Mouse (Mus musculus): ENCODE measurements around the gene Maats1. TPM values are rescaled to one million over a fixed set of nuclear protein-coding genes. Genes with fewer than 3 reads are reported as not detected.

Gene Maats1
- polyA plus RNA-seq, 1 experiment from 2014 or later: 0.08 TPM

- peaks cover 13% of the 10 kb centered on the region for H3K4me1 ChIP-seq
- no peak overlapping the region for H3K27ac ChIP-seq
- no peaks in the 10 kb centered on the region for H3K27me3 ChIP-seq
- no peak for ATAC-seq (ENCODE audit: insufficient number of reproducible peaks, insufficient read depth, low FRiP score, low TSS enrichment, low read depth)
- no peak overlapping the region for H3K4me2 ChIP-seq
- WGBS: 89% methylated on average over 6 of the region's 6 CpGs
- no peaks in the 10 kb centered on the region for H3K9me3 ChIP-seq
- no peak overlapping the region for H3K9ac ChIP-seq
- peaks cover 7% of the 10 kb centered on the region; the same call in 1 of the 2 replicates for H3K36me3 ChIP-seq
- no peak overlapping the region for H3K4me3 ChIP-seq
Measured at GRCm38 (mm10) chr16:38358256-38358812, 16.4 kb upstream of the Maats1 start.

GRCm38 (mm10) chr16:38354185-38354913, 12.4 kb upstream of the Maats1 start:
- Histone ChIP-seq H3K9me3 (no peaks in the 10 kb centered on the region), H3K4me3 (no peak overlapping the region), H3K9ac (no peak overlapping the region), H3K36me3 (peaks cover 32% of the 10 kb centered on the region), H3K4me2 (no peak overlapping the region), H3K27ac (no peak overlapping the region), H3K27me3 (no peaks in the 10 kb centered on the region), H3K4me1 (no peaks in the 10 kb centered on the region)
- 89% methylated on average over 5 of the region's 5 CpGs for WGBS
- no peak for ATAC-seq (ENCODE audit: insufficient number of reproducible peaks, insufficient read depth, low FRiP score, low TSS enrichment, low read depth)

- Histone ChIP-seq H3K9ac (no peak overlapping the region), H3K27ac (no peak overlapping the region), H3K9me3 (no peaks in the 10 kb centered on the region), H3K36me3 (peaks cover 38% of the 10 kb centered on the region), H3K4me3 (no peak overlapping the region), H3K4me1 (no peaks in the 10 kb centered on the region), H3K27me3 (no peaks in the 10 kb centered on the region), H3K4me2 (no peak overlapping the region)
- no peak for ATAC-seq (ENCODE audit: insufficient number of reproducible peaks, insufficient read depth, low FRiP score, low TSS enrichment, low read depth)
- WGBS: 97% methylated on average over 2 of the region's 2 CpGs
Measured at GRCm38 (mm10) chr16:38353642-38354041, 11.7 kb upstream of the Maats1 start.

- Histone ChIP-seq H3K9ac (no peak overlapping the region), H3K4me2 (no peak overlapping the region), H3K4me1 (peaks cover 4% of the 10 kb centered on the region; the same call in 1 of the 2 replicates), H3K27ac (no peak overlapping the region), H3K27me3 (no peaks in the 10 kb centered on the region), H3K4me3 (no peak overlapping the region), H3K36me3 (peaks cover 38% of the 10 kb centered on the region), H3K9me3 (no peaks in the 10 kb centered on the region)
- no peak for ATAC-seq (ENCODE audit: insufficient number of reproducible peaks, insufficient read depth, low FRiP score, low TSS enrichment, low read depth)
Measured at GRCm38 (mm10) chr16:38352851-38353250, 10.9 kb upstream of the Maats1 start.

GRCm38 (mm10) chr16:38352031-38352430, 10.1 kb upstream of the Maats1 start:
- no peak overlapping the region for H3K27ac ChIP-seq
- no peak for ATAC-seq (ENCODE audit: insufficient number of reproducible peaks, insufficient read depth, low FRiP score, low TSS enrichment, low read depth)
- no peak overlapping the region for H3K4me3 ChIP-seq
- no peak overlapping the region for H3K9ac ChIP-seq
- peaks cover 38% of the 10 kb centered on the region for H3K36me3 ChIP-seq
- H3K9me3 ChIP-seq: no peaks in the 10 kb centered on the region
- H3K4me2 ChIP-seq: no peak overlapping the region
- no peaks in the 10 kb centered on the region for H3K27me3 ChIP-seq
- H3K4me1 ChIP-seq: peaks cover 9% of the 10 kb centered on the region; the same call in 1 of the 2 replicates
- 83% methylated on average over 7 of the region's 7 CpGs for WGBS

GRCm38 (mm10) chr16:38350939-38351338, 9.0 kb upstream of the Maats1 start:
- no peak overlapping the region for H3K4me2 ChIP-seq
- H3K9me3 ChIP-seq: no peaks in the 10 kb centered on the region
- no peak overlapping the region for H3K9ac ChIP-seq
- ATAC-seq (ENCODE audit: insufficient number of reproducible peaks, insufficient read depth, low FRiP score, low TSS enrichment, low read depth): no peak
- no peaks in the 10 kb centered on the region for H3K27me3 ChIP-seq
- no peak overlapping the region for H3K4me3 ChIP-seq
- peaks cover 9% of the 10 kb centered on the region; the same call in 1 of the 2 replicates for H3K4me1 ChIP-seq
- 71% methylated on average over 6 of the region's 6 CpGs for WGBS
- peaks cover 35% of the 10 kb centered on the region for H3K36me3 ChIP-seq
- H3K27ac ChIP-seq: no peak overlapping the region

GRCm38 (mm10) chr16:38350361-38350855, 8.5 kb upstream of the Maats1 start:
- WGBS: 88% methylated on average over 7 of the region's 7 CpGs
- Histone ChIP-seq H3K9me3 (no peaks in the 10 kb centered on the region), H3K9ac (no peak overlapping the region), H3K27ac (no peak overlapping the region), H3K36me3 (peaks cover 35% of the 10 kb centered on the region), H3K4me2 (no peak overlapping the region), H3K4me3 (no peak overlapping the region), H3K27me3 (no peaks in the 10 kb centered on the region), H3K4me1 (peaks cover 9% of the 10 kb centered on the region; the same call in 1 of the 2 replicates)
- no peak for ATAC-seq (ENCODE audit: insufficient number of reproducible peaks, insufficient read depth, low FRiP score, low TSS enrichment, low read depth)

GRCm38 (mm10) chr16:38349881-38350280, 7.9 kb upstream of the Maats1 start:
- H3K36me3 ChIP-seq: peaks cover 35% of the 10 kb centered on the region
- no peak overlapping the region for H3K9ac ChIP-seq
- 80% methylated on average over 2 of the region's 2 CpGs for WGBS
- peaks cover 9% of the 10 kb centered on the region; the same call in 1 of the 2 replicates for H3K4me1 ChIP-seq
- no peak for ATAC-seq (ENCODE audit: insufficient number of reproducible peaks, insufficient read depth, low FRiP score, low TSS enrichment, low read depth)
- H3K9me3 ChIP-seq: no peaks in the 10 kb centered on the region
- no peaks in the 10 kb centered on the region for H3K27me3 ChIP-seq
- H3K4me3 ChIP-seq: no peak overlapping the region
- H3K4me2 ChIP-seq: no peak overlapping the region
- H3K27ac ChIP-seq: no peak overlapping the region

GRCm38 (mm10) chr16:38348217-38348761, 6.3 kb upstream of the Maats1 start:
- Histone ChIP-seq H3K4me3 (no peak overlapping the region), H3K36me3 (peaks cover 31% of the 10 kb centered on the region), H3K27ac (no peak overlapping the region), H3K9ac (no peak overlapping the region), H3K4me1 (peaks cover 9% of the 10 kb centered on the region; the same call in 1 of the 2 replicates), H3K4me2 (no peak overlapping the region), H3K27me3 (no peaks in the 10 kb centered on the region), H3K9me3 (no peaks in the 10 kb centered on the region)
- WGBS: 91% methylated on average over 9 of the region's 9 CpGs
- no peak for ATAC-seq (ENCODE audit: insufficient number of reproducible peaks, insufficient read depth, low FRiP score, low TSS enrichment, low read depth)

GRCm38 (mm10) chr16:38347588-38347987, 5.6 kb upstream of the Maats1 start:
- no peaks in the 10 kb centered on the region for H3K27me3 ChIP-seq
- H3K4me3 ChIP-seq: peak overlapping the region; percentile 96
- H3K36me3 ChIP-seq: peaks cover 31% of the 10 kb centered on the region
- peak overlapping the region; percentile 69 for H3K4me2 ChIP-seq
- peak overlapping the region; percentile 93; the same call in 1 of the 2 replicates for H3K9ac ChIP-seq
- 54% methylated on average over 6 of the region's 6 CpGs for WGBS
- peaks cover 9% of the 10 kb centered on the region; the same call in 1 of the 2 replicates for H3K4me1 ChIP-seq
- no peak for ATAC-seq (ENCODE audit: insufficient number of reproducible peaks, insufficient read depth, low FRiP score, low TSS enrichment, low read depth)
- H3K9me3 ChIP-seq: no peaks in the 10 kb centered on the region
- H3K27ac ChIP-seq: no peak overlapping the region

GRCm38 (mm10) chr16:38346529-38347325, 4.8 kb upstream of the Maats1 start, which contains the start of the genes Cox17 and Gm21987:
TSS of gene Cox17 (plus strand) at chr16:38346991.
TSS of gene Gm21987 (plus strand) at chr16:38347040.
- Histone ChIP-seq H3K4me3 (peak within 1 kb of the TSS; percentile 96), H3K36me3 (peaks cover 25% of the 10 kb centered on the region), H3K4me2 (peak within 1 kb of the TSS; percentile 69), H3K9me3 (no peaks in the 10 kb centered on the region), H3K27ac (peak within 1 kb of the TSS; percentile 83), H3K4me1 (peaks cover 12% of the 10 kb centered on the region; the same call in 1 of the 2 replicates), H3K9ac (peak within 1 kb of the TSS; percentile 93), H3K27me3 (no peaks in the 10 kb centered on the region)
- peak; percentile 87 for ATAC-seq (ENCODE audit: insufficient number of reproducible peaks, insufficient read depth, low FRiP score, low TSS enrichment, low read depth)
- 3% methylated on average over 35 of the region's 35 CpGs for WGBS
